Mouse (Mus musculus) kidney, postnatal 36 days (tissue): ENCODE results near the gene Fau.
"Not testable (repeated sequence)": the region's sequence is repeated elsewhere in the genome, so short reads cannot be mapped to it uniquely, and the experiment has no call there.

Source experiments
- DNase-seq, 2 experiments: peaks; one replicate each; pipeline ENCODE4 v3.0.0; 2021 to 2022; ENCODE audit warnings: mixed read lengths in 2 of 2

Fau gene

DNA sequence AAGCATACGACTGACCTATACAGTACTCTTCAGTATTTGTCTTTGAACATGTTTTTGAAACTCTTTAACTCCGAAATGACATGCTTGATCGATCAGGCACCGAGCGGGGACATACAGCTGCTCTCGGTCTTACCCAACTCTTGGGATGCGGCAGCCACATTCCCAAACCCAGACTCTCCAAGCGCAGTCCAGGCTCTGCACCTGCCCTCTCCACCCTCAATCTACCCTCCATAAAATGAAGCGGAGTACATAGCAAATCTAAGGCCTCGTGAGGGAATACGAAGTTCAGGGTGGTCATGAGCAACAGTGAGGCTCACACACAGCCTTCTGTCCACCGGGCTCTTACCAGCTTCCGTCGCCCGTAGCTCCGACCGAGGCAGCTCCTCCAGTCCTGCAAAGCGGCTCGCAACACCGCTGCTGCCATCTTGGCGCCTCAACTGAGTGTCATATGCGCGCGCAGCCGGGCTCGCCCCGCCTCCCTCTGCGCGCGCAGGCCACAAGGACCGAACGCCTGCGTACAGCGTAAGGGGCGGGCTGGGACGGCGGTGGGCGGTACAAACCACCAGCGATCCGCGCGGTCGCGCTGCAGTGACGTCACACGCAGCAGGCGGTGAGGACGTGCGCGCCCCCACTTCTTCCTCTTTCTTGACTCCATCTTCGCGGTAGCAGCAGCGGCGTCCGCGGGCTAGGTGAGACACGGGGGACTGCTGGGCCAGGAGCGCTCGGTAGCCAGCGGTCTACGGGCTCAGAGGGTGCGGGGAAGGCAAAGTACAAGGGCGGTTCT lies at the start of gene Fau, which contains the start of gene Mrpl49:
Gene Fau, plus strand, starts transcription at position 532 of the 784 bp plus-strand sequence.
Gene Mrpl49, minus strand, starts transcription at position 473 of the 784 bp plus-strand sequence.
- DNase-seq, result peak; percentile 99 to 100

DNA sequence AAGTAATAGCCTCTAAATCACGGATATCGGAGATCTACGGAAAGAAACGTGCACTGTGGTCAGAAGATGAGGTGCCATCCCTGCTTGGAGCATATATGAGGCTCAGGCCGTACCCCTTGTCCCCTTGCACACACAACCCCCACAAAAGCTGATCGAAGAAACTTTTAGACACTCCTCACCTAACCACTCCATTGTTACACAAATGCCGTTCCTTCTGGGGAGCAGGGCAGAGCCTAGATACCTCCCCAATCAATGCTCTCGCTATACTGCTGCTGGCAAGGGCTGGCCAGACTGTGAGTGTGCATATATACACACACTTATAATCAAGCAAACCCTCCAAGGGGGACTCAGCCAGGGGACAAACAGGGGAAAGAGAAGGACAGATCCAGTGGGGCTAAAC lies 48.5 kb upstream of the Fau start:
- no peak for DNase-seq

DNA sequence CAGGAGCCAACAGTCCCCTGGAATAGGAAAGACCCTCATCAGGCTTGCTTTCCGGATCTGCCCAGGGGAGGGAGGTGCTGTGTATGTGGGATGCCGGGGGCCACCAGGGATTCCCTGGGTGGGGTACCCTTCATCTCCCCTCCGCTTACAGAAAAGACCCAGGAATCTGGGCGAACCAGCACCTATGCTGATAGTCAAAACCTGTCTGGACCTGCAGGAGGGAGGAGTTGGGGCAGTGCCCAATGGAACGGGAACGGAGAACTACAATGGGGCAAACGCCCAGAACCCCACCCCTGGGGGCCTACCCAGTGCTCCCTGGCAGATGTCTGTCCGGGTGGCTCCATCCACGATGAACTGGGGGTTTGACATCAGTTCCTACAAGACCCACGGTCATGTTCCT lies 44.0 kb upstream of the Fau start:
- DNase-seq, result peak in 1 of 2 experiments; percentile 20

GRCm38 (mm10) chr19:6014991-6015510 lies 42.6 kb upstream of the Fau start:
- peak; percentile 29 to 65 for DNase-seq

- peak; percentile 71 to 84 for DNase-seq
These were observed 41.9 kb upstream of the Fau start, which contains the start of gene Capn1 for GRCm38 (mm10) chr19:6015511-6016315. Gene Capn1, minus strand, starts transcription at chr19:6015897.

- DNase-seq, result no peak
These were observed 41.1 kb upstream of the Fau start for GRCm38 (mm10) chr19:6016532-6016931.

GRCm38 (mm10) chr19:6018142-6019089 lies 39.2 kb upstream of the Fau start:
- DNase-seq, result peak; percentile 92 to 96

GRCm38 (mm10) chr19:6020276-6020675 lies 37.4 kb upstream of the Fau start:
- DNase-seq, result no peak

- DNase-seq, result no peak
These were observed 34.6 kb upstream of the Fau start for GRCm38 (mm10) chr19:6023059-6023458.

GRCm38 (mm10) chr19:6023930-6024329 lies 33.7 kb upstream of the Fau start:
- DNase-seq, result no peak

DNA sequence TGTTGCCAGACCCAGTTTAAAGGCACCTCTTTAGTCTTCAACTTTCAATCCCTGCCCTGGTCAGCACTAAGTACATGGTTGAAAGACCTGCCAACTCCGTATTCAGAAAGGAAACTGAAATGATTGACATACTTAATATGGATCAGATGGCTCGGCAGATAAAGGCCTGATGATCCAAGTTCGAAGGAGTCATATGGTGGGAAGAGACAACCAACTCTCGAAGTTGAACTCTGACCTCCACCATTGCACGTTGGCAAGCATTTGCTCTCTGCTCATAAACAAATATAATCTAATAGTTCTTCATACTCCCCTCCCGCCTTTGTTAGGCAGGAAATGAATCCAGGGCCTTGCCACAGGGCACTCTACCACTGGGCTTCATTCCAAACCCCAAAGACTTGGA lies 28.7 kb upstream of the Fau start:
- DNase-seq, result no peak

- DNase-seq, result no peak
These were observed 28.2 kb upstream of the Fau start for GRCm38 (mm10) chr19:6029426-6029825.

GRCm38 (mm10) chr19:6030520-6031280 lies 26.9 kb upstream of the Fau start:
- no peak for DNase-seq

DNA sequence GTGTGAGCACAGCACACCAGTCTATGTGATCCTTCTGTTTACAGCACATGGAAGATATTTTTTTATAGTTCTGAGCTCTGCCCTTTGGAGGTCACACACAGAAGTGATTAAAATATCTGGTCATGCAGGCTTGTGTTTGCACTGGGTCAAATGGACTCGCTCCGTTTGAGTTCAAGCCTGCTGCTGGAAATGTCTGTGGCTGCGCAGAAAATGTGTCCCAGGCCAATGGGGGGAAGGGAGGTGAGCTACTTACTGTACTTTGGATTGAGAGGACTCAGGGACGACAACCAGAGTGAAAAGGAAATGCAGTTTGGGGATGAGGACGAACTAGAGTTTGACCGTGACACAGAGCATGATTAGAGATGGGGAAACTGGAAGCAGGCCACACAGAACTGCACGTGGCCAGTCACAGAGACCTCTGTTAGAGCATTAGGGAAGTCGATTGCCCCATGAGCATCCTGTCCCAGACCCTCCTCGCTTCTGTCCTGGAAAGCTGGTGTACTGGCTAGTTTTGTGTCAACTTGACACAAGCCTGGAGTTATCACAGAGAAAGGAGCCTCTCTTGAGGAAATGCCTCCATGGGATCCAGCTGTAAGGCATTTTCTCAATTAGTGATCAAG lies 21.6 kb upstream of the Fau start:
- DNase-seq, result no peak

DNA sequence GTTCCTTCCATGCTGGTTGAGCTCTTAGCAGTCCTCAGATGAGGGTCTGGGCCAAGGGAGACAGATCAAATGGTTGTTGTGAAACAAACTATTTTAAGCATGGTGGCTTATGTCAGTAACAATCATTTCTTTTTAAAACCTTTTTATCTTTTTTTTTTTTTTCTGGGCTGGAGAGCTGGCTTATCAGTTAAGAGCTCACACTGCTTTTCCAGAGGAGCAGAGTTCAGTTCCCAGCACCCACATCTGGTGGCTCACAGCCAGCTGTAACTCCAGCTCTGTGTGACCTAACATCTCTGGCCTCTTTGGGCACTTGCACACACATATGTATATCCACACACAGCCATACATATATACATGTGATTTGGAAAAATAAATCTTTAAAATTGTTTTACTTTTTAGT lies 19.9 kb upstream of the Fau start:
- no peak for DNase-seq

GRCm38 (mm10) chr19:6038326-6038725 lies 19.3 kb upstream of the Fau start:
- DNase-seq, result no peak

GRCm38 (mm10) chr19:6040002-6040401 lies 17.6 kb upstream of the Fau start:
- DNase-seq, result no peak

DNA sequence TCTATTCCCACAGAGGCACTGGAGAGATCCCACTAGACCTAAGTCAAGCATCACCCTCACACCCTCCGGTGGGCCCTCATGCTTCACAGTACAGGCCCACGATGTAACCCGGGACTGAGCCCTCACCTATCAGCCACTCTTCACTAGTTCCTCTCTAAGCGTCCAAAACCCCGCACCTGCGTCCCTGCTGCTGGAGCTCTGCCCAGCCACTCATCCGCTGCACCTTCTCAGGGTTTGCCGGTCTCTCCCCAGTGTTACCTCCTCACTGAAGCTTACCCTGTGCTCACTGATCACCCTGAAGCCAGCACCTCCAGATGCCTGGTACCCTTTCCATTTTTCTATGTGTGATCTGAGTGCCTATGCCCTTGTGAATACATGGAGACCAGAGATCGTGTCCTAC lies 15.4 kb upstream of the Fau start:
- DNase-seq, result no peak

DNA sequence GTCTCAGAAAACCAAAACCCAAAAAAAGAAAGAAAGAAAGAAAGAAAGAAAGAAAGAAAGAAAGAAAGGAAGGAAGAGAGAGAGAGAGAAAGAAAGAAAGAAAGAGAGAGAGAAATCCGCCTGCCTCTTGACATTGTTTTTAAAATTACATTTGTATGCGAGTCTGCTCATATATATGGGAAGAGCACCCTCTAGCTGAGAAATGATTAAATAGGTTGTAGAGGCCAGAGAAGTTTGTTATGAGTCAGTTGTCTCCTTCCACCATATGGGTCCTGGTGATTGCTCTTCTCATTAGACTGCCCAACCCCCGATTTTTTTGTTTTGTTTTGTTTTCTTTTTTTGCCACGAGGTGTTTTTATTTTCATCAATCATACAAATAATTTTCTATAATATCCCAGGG lies 13.5 kb upstream of the Fau start:
- not testable (repeated sequence) for DNase-seq

DNA sequence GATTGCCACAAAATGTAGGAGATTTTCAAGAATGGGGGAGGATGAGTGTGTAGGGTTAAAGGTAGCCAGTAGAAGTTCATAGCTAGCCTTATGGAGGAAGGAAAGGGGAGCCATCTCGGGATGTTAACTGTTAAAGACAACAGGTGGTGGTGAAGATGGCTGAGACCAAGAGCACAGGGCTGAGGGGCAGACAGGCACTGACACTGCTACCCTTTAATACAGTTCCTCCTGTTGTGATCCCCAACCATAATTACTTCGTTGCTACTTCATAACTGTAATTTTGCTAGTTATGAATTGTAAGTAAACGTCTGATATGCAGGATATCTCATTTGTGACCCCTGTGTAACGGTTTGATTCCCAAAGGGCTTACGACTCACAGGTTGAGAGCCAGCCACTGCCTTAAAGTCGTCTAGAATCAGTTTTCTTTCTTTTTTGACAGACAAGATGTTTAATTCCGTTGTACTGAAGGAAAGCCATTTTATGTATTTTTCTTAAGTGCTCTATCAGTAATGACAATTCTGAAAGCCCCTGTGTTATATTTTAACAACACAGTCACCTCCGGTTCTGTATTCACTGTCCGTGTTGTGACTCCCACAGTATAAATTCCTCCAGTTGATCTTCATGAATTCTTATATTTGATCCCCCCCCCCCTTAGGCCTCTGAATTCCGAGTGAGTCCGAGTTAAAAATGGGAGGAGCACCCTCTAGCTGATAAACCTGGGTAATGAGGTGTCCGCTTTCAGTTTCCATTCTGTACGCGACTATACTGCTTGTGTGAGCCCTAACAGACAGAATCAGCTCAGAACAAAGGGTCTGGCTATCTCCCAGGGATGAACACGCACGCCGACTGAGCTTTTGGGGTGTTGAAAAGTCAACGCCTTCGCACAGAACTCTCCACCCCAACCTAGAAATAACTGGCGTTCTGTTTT lies 12.0 kb upstream of the Fau start:
- DNase-seq, result no peak
